Mouse (Mus musculus): ENCODE measurements around the gene Stard13.

GRCm38 (mm10) chr5:151111080-151111871 is 122.4 kb downstream of the Stard13 start:
- TF ChIP-seq CTCF (IDR thresholded peaks at IDR 0.05; ENCODE audit: insufficient read depth, low read length) (no peak), POLR2A (IDR thresholded peaks at IDR 0.05; ENCODE audit: borderline replicate concordance, extremely low read depth, low read depth, low read length) (no peak)
